Mouse (Mus musculus): ENCODE results near the gene Plppr3.

The Plppr3 gene

DNA sequence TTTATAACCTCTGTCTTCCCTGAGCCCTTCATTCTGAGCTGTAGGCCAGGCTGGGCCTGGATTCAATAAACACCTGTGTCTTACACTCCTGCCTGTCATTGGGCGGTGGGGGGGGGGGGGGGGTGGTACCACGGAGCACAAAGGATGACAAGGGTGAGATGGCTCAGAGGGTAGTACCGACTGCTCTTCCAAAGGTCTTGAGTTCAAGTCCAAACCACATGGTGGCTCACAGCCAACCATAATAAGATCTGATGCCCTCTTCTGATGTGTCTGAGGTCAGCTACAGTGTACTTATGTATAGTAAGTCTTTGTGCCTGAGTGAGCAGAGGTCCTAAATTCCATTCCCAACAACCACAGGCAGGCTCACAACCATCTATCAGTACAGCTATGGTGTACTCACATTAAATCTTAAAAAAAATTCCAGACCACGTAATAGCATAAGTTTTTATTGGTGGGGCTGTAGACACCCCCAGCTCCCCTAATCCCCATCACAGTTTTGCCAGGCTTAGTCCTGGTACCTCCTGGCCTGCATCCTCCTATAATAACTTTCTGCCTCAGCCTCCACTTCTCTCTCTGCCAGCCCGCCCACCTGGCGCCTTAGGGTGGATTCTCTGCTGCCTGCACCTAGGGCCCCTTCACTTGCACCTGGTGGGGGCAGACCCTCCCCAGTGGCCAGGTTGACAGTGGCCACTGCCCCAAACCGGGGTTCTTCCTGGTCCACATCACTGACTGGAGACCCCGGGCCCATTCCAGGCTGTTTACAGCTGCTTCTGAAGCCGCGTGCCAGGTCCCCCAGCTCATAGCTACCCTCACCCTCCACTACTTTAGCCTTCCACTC, 9.9 kb downstream of the Plppr3 start:
- DNase-seq: no peak

DNA sequence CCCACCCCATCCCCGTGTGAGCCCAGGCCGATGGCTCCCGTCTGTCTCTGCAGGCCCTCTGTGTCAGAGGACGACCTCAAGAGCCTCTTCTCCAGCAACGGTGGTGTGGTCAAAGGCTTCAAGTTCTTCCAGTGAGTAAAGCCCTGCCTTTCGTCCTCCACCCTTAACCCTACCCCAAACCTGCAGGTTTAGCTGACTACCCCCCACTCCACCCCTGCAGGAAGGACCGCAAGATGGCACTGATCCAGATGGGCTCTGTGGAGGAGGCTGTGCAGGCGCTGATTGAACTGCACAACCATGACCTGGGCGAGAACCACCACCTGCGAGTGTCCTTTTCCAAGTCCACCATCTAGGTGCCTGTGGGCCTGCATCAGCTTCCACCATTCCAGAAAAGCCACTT, 11.5 kb downstream of the Plppr3 start:
- no peak for DNase-seq

DNA sequence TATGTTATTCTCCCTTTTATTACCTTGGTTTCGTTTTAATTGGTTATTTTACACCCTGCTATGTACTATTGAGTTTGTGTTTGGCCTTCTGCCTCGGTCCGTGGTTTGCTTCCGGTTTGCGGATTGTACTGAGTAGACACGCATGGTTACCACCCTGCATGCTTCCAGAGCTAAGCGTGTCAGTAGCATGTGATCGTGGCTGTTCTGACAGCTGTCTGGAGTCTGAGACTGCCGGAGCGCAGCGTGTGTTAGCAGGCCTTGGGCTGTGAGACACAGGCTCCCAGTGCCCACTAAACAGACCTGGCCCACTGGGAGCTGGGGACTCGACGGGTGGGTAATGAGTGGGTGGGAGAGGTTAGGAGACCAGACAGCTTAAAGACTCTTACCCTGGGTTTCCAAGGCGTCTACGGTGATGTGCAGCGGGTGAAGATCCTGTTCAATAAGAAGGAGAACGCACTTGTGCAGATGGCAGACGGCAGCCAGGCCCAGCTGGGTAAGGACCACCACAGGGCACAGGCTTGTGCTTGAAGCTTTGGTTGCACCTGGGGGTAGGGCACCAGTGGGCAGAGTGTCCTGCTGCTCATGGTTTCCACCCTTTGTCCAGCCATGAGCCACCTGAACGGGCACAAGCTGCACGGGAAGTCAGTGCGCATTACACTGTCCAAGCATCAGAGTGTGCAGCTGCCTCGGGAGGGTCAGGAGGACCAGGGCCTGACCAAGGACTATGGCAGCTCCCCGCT, 12.2 kb downstream of the Plppr3 start:
- no peak for DNase-seq

DNA sequence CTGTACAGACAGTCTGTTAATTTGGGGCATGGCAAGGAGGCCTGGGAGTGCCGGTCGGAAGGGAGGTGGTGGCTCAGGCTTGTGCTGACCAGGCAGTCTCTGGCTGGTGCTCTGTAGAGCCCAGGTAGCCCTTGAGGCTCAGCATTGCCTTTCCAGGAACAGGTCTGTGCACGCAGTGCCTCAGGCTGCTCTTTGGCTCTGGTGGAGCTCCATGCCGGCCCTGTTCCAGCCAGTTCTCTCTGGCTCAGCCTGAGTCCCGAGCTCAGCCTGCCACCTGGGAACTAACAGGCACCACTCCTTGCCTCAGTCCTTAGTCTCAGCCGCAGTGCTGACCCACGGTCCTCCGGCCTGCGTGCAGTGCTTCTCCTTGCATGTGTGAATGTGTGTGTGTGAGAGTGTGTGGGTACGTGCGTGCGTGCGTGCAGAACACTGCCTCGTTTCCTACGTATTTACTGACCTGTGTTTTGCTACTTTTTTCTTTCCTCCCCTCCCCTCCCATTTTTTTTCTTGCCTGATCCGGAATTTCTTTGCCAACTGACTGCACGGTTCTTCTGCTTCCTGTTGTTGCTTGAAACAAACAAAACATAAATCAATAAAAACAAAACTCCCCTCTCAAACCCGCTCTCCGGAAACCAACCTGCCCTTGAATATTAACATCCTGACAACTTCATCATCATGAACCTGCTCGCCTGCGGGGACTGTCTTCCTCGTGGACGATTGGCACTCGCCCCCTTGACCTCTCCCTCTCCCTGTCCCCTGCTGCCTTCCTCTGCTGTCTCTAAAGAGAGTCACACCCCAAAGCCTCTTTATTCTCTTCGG, 13.0 kb downstream of the Plppr3 start:
- DNase-seq: no peak

DNA sequence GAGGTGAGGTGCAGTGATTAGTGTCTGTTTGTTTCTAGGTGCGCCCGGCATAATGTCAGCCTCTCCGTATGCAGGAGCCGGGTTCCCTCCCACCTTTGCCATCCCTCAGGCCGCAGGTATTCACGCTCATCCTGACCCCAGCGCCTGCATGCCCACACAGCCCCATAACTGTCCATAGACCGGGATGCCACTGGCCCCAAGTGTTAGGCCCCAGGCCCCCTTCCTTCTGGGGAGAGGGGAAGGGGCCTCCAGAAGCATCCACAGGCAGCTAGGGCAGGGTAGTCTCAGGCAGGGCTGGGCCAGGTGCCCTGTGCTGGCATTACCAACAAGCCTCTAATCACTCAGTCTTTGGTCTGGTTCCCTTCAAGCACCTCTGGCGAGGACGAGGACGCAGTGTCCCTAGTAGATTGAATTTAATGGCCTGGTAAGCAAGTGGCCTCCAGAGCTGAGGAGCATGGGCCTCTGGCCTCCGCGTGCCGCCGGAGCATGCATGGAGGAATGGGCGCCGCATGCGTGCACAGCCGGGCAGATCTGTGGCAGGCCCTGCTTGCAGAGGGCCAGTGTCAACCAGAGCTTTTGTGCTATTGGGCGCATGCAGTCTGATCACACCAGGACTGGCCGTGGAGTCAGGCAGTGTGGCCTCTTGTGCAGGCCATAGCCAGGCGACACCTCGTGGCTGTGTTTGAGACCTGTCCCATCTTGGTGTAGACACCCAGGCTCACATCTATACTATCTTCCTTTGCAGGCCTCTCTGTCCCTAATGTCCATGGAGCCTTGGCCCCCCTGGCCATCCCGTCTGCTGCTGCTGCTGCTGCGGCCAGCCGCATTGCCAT, 14.1 kb downstream of the Plppr3 start:
- DNase-seq: no peak

DNA sequence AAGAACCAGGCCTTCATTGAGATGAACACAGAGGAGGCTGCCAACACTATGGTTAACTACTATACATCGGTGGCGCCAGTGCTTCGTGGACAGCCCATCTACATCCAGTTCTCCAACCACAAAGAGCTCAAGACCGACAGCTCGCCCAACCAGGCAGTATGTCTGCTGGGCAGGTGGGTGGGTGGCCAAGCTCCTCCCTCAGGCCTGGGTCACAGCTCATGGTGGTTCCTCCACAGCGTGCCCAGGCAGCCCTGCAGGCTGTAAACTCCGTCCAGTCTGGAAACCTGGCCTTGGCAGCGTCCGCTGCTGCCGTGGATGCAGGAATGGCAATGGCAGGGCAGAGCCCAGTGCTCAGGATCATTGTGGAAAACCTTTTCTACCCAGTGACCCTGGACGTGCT, 15.3 kb downstream of the Plppr3 start:
- no peak for DNase-seq

DNA sequence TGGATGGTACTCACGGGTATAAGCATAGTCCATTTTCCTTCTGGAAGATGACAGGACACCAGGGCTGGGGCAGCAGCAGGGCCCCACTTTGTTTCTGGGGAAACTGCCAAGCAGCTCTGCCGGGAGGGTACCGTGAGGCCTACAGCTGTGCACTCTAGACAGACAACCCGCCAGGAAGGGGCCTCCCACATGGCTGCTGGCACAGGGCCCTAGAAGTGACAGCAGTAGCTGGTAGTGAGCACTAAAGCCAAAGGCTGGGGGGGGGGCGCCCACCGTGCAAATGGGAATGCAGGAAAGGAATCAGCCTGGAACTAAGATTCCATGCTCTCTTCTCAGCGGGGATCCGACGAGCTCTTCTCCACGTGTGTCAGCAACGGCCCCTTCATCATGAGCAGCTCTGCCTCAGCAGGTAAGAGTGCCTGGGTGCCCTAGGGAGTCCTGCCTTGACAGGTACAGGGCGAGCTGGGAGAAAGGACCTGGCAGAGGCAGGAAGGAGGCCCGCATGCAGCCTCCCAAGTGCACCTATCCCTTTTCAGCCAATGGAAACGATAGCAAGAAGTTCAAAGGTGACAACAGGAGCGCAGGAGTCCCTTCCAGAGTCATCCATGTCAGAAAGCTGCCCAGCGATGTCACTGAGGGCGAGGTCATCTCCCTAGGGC, 15.9 kb downstream of the Plppr3 start:
- peak; percentile 81 for DNase-seq

DNA sequence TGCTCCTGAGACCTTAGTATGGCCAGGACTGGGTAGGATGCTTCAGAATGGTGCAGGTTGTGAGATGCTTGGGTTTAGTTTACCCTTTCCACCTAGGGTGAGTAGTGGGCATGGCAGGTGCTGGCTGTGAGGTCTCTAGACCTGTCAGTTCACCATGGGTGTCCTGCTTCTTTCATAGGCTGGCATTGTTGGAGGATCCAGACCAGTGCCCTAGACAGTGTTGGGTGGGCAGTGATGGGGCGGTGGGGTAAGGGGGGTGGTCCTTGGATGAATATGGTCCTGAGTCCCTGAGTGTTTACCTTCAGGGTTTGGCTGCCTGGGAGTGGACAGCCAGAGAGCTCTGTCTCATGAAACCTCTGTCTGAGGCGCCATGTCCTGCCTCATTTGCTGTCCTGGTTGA, 16.5 kb downstream of the Plppr3 start:
- DNase-seq: no peak

DNA sequence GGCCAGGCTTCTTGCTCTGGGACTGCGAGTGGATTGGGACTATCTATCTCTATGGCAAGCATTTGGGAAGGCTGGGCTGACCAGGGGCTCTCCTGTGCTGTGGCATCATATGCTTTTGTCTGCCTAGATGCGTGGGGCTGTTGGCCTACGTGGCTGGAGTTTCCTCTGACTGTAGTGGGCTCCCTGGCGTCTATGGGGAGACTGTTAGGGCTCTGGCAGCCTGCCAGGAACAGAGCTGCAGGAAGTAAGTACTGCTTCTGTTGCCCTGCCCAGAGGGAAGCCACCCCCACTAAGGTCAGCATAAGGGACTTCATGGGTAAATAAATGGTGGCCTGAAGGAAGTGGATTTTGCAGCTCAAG, 17.0 kb downstream of the Plppr3 start:
- peak; percentile 76 for DNase-seq

DNA sequence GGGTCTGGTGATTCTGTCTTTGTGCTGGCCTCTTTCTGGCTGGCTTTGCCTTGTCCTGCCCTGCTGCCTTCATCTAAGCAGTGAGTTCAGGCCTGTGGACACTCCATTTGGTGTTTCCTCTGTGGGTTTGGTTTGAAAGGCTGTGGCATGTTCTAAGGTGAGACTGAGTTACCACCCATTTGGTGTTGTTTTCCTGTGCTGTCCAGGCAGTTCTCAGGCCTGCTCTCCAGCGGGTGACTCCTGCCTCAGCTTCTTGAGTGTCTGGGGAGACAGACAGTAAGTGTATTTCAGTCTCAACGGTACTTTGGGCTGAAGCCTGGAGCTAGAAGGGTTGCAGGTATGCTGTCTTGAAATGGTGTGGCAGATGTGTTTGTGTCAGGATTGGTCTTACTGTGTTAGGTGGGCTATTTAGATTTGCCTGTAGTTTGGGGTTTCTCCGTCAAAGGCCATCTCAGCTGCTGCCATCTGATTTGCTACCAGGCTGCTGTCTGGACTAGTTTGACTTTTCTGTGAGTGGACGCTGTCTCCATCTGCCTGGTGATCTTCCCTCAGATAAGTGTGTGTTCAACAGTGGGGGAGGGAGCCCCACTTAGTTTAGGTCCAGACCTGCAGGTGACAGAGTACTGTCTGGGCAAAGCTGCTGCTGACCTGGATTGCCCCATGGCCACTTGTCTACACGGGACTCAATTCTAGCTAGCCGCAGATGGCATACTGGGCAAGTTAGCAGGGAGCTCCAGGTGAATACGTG, 17.6 kb downstream of the Plppr3 start:
- no peak for DNase-seq

DNA sequence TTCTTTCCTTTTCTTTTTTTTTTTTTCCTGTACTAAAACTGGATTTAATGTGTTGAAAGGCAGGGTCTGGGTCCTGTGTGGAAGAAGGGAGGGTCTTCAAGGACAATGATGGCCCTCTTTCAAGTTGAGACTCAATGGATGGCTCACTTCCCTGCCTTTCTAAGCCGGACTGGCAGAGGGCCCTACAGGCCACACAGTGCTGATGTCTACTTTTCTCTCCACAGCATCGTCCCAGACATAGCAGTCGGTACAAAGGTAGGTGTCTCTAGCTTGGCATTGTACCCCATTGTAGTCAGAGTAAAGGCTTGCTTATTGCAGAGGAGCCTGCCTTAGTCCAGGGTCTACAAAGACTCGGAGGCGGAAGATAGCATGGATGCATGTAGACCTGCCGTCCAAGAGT, 18.2 kb downstream of the Plppr3 start:
- DNase-seq: no peak

DNA sequence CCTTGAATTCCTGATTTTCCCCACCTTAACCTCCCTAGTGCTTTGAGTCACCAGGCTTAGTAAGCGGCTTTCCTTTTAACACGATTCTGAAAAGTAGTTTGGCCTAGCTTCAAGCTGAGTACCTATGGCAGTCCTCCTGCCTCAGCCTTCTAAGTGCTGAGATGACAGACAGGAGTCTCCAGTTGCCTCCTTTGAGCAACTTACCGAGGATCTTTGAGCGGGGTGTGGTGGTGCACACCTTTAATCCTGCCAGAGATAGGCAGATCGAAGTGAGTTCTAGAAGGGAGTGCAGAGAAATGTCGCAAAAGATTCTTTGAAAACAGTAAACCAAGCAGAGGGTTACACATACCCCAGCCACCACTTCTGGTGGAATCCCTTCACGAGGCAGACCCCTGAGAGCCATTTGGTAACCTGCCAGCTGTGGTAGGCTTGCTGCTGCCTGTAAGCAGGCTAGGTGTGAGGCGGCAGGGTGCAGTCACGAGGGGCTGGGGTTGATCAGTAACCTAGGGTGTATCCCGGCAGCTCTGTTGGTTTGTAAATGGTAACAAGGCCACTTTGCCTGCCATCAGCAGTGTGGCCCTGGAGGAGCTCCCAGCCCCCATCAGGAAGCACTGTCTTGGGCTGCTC, 18.8 kb downstream of the Plppr3 start:
- DNase-seq: no peak

DNA sequence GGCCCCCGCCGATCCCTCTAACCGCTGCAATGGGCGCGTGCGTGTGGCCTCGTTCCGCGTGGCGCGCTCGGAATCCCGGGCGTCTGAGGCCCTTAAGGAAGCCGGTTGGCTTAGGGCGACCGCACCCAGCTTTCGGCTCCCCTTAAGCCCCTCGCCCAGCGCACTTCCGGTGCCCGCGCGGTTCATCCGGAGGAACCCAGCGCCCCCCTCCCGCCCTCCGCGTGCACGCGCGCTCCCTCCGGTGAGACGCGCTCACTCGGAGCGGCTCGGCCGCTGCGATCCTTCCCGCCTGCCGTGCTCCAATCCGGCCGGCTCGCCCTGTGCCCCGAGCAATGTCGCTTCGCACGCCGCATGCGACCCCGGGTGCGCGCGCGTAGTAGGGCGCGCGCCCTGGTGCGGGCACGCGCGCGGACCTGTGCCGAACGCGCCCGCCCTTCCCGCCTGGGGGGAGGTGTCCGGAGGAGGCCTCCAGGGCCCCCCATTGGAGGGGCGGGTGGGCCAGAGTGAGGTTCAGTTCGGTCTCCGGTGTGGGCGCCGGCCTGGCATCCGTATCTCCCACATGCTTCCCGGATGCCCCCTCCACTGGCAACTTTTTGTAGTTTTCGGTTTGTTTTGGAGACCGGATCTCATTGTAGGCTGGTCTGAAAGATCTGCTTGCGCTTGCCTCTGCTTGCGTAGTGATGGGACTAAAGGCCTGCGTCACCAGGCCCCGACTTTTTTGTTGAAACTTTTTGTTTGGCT, 19.5 kb downstream of the Plppr3 start:
- DNase-seq: peak; percentile 66

DNA sequence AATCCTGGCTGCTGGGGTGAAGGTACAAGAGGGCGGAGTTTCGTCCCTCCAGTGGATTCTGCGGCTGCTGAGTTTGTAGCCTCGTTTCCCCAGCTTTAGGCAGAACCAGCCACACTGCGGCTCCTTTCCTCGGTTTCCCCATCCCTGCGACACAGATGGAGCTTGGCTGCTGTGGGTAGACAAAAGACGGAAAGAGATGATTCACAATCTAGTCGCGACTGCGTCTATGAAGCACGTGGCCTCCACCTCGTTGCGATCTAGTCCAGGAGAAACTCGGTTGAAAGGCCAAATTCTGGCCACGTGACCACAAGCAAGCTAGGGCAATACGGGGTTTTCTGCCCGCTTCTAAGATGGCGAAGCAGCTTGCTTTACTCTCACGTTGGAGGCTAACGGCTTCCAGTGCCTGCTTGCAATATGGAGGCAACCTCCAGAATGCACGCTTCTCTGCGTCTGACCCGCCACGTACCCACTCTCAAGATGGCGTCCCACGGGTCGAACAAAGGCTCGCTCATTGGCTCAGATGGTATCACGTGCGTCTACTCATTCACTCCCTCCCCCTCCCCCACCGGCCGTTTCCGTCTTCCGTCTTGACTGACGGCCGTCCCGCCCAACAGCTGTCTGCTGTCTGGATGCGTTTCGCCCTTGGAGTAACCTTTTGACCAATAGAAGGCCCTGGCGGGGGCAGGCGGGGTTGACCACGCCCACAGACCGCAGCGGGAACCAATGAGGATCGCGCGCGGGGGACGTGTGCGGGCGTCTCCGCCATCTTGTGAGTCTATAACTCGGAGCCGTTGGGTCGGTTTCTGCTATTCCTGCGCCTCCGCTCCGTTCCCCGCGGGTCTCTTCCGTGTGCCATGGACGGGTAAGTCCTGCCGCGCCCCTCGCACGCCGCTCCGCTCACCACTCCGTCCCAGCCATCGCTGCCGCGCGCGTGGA, 20.3 kb downstream of the Plppr3 start, which contains the start of gene Ptbp1:
Ptbp1 (plus strand) TSS at position 568 of the 936 bp plus-strand sequence.
- DNase-seq: peak; percentile 99

DNA sequence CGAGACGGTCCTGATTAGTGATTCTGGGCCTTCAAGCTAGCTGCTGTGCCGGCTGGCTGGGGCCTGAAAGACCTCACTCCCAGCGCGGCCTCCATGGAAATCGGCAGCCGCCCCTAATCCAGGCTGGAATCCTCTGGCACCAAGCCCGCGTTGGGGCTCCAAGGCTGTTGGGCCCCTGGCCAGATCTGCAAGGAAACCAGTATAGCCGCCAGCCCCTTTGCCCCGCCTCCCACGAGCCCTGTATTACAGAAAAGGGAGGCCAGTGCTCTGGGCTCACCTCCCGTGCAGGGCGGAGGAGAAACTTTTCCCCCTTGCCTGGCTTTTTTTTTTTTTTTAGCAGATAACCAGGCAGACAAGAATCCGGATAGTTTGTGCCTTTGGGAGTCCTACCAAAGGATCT, 21.0 kb downstream of the Plppr3 start:
- peak; percentile 88 for DNase-seq

DNA sequence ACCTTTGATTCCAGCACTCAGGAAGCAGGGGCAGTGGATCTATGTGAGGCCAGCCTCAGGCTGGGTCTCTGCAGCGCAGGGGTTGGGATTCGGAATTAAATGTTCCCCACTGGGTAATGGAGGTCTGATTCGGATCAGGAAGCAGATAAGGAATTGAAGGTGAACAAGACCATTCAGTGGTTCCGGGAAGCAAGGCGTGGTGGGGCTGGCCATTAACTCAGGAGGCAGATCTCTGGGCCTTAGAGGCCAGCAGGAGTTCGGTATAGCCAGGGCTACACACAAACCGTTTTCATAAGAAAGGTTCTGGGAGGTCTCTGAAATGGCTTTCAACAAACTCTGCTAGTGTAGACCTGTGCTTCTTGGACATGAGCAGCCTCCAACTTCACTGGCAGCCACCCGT, 21.6 kb downstream of the Plppr3 start:
- no peak for DNase-seq

DNA sequence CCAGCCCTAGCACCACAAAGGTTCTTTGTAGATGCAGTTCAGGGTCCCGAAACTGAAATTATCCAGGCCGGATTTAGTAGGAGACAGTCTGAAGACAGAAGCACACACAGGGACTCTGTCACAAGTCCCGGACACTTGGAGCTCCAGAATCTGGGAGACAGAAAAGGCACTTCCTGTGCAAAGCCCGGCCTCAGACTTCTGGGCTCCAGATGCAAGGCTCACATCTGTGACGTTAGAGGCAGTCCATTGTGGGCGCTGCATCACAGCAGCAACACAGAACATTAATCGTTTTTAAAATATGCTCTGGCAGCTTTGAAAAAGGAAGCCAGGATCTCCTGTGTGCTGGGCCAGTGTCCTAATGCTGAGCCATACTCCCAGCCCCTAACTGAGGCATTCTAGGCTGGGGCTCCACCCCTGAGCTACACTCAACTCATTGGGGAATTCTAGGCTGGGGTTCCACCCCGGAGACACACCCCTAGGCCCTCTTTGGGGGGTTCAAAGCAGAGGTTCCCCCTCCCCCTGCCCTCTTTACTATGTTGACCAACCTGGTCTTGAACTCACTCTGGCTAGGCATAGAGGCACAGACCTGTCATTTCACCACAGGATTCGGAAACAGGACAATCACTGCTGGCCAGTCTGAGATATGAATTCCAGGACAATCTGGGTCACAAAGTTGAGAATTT, 22.2 kb downstream of the Plppr3 start:
- no peak for DNase-seq

DNA sequence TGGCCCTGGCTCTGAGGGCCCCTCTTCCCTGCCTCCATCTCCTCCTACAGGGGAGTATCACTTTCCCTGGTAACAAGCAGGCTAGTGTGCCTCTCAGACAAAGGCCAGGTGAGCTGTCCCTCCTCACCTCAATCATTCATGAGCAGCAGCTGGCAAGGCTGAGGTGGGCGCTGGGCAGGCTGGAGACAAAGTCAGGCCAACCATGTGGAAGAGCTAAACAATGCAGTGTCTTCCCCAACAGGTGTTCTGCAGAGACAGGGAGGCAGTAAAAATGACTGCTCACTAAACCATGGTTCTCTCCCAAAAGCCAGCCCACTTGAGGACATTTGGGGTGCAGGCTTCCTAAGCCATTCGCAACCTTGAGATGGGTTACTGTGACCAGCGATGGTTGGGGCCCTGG, 22.8 kb downstream of the Plppr3 start:
- no peak for DNase-seq
